Comparison of ENCODE assay signal across 10 mouse cellular contexts in the genomic region with DNA sequence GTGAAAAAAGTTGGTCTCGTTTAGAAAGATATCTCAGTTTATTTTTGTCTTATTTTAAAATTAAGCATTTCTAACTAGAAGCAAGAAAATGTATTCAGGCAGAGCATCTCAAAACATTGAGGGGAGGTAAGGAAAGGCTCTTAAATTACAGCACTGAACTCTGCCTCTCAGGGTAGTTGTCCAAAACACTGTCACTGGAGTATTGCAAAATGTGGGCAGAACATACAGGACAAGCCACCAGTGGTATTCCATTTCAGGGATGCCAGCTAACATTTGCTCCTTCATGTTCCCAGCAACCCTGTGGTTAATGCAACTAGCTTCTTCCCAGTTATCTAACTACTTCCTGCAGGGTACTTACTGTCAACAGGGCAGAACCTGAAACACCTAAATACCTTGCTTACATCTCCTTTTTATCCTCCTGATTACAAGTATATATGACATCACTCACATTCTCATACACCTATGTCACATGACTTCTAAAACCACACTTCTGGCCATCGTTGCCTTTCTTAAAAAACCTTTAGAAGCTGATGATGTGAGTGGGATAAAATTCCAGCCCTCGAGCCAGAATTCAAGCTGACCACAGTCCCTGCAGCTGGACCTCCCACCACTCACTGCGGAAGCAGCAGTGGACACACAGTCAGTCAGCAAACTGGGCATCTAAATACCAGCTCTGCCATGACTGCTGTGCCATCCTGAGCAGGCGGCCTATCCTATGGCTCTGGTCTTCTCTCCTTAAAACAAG. TPM values are rescaled to one million over a fixed set of nuclear protein-coding genes. Genes with fewer than 3 reads are reported as not detected.
DNase-seq lines count a peak whose midpoint lies in the region; ATAC-seq lines count a peak whose summit lies in the region.
"Had no signal": no experiment of that assay in that cellular context is flagged by ENCODE, and none has a peak within 500 bp of the region (broad histone marks: within the 10 kb centered on the region; RNA-seq: fewer than 3 reads in every experiment).

No protein-coding gene starts in this region.

- no peaks in the 10 kb centered on the region for H3K9me3 ChIP-seq in forebrain, embryonic 14.5 days (replicated peaks; ENCODE audit: control insufficient read depth, low read length)
- no peaks in the 10 kb centered on the region for H3K9me3 ChIP-seq in forebrain, embryonic 13.5 days (replicated peaks)
- no peaks in the 10 kb centered on the region for H3K9me3 ChIP-seq in embryonic facial prominence, embryonic 15.5 days (replicated peaks)
- no peaks in the 10 kb centered on the region for H3K9me3 ChIP-seq in liver, embryonic 13.5 days (replicated peaks)

- H3K27ac ChIP-seq in forebrain, embryonic 14.5 days (ENCODE audit: low read depth, low read length) = no peak overlapping the region
- no peak overlapping the region for H3K27ac ChIP-seq in forebrain, embryonic 13.5 days
- H3K27ac ChIP-seq in embryonic facial prominence, embryonic 15.5 days (replicated peaks) = no peak overlapping the region
- H3K27ac ChIP-seq in liver, embryonic 13.5 days = no peak overlapping the region

- no peaks in the 10 kb centered on the region for H3K27me3 ChIP-seq in forebrain, embryonic 14.5 days (replicated peaks; ENCODE audit: control insufficient read depth, insufficient read depth, low read length)
- peaks cover 3% of the 10 kb centered on the region; the same call in 1 of the 2 replicates for H3K27me3 ChIP-seq in forebrain, embryonic 13.5 days
- H3K27me3 ChIP-seq in embryonic facial prominence, embryonic 15.5 days = no peaks in the 10 kb centered on the region
- H3K27me3 ChIP-seq in liver, embryonic 13.5 days = peaks cover 14% of the 10 kb centered on the region; the same call in 1 of the 2 replicates

- H3K4me1 ChIP-seq in forebrain, embryonic 14.5 days (ENCODE audit: control insufficient read depth, insufficient read depth, low read length) = peaks cover 6% of the 10 kb centered on the region; the same call in 1 of the 2 replicates
- H3K4me1 ChIP-seq in forebrain, embryonic 13.5 days = peaks cover 11% of the 10 kb centered on the region
- H3K4me1 ChIP-seq in embryonic facial prominence, embryonic 15.5 days = peaks cover 28% of the 10 kb centered on the region
- peaks cover 29% of the 10 kb centered on the region for H3K4me1 ChIP-seq in liver, embryonic 13.5 days (replicated peaks)

- H3K4me3 ChIP-seq in forebrain, embryonic 14.5 days (ENCODE audit: low read depth, low read length) = no peak overlapping the region
- no peak overlapping the region for H3K4me3 ChIP-seq in forebrain, embryonic 13.5 days
- H3K4me3 ChIP-seq in embryonic facial prominence, embryonic 15.5 days (replicated peaks) = peak overlapping the region; percentile 9; the same call in 1 of the 2 replicates
- no peak overlapping the region for H3K4me3 ChIP-seq in liver, embryonic 13.5 days (replicated peaks)

- H3K4me2 ChIP-seq in forebrain, embryonic 14.5 days (ENCODE audit: low read length) = peak overlapping the region; percentile 6; the same call in 1 of the 2 replicates
- H3K4me2 ChIP-seq in forebrain, embryonic 13.5 days = no peak overlapping the region
- peak overlapping the region; percentile 73 for H3K4me2 ChIP-seq in embryonic facial prominence, embryonic 15.5 days (replicated peaks)
- H3K4me2 ChIP-seq in liver, embryonic 13.5 days = 0 out of 2 replicates have a peak overlapping the region, but pooled peaks have one; percentile 17

- no peak for DNase-seq in forebrain, embryonic 14.5 days (ENCODE audit: low spot score)
- peak; percentile 29 for DNase-seq in kidney, postnatal 10 days
- no peak for DNase-seq in kidney, adult 9 months
- DNase-seq in liver, embryonic 13.5 days = no peak
- DNase-seq in right cerebral cortex, postnatal 14 days = no peak
- DNase-seq in c-Kit-positive CD71-positive TER-119-positive erythroid progenitor cells, embryonic 14.5 days (ENCODE audit: low spot score) = no peak
- DNase-seq: midbrain, embryonic 14.5 days; thymus, adult 2 months had no signal

- WGBS in forebrain, embryonic 14.5 days = 83% methylated on average over 5 of the region's 5 CpGs
- WGBS in forebrain, embryonic 13.5 days = 87% methylated on average over 5 of the region's 5 CpGs
- WGBS in embryonic facial prominence, embryonic 15.5 days = 63% methylated on average over 5 of the region's 5 CpGs
- 68% methylated on average over 5 of the region's 5 CpGs for WGBS in liver, embryonic 13.5 days (ENCODE audit: insufficient replicate concordance)

- H3K9ac ChIP-seq in forebrain, embryonic 14.5 days (ENCODE audit: low read length) = no peak overlapping the region
- H3K9ac ChIP-seq in forebrain, embryonic 13.5 days = no peak overlapping the region
- no peak overlapping the region for H3K9ac ChIP-seq in embryonic facial prominence, embryonic 15.5 days
- no peak overlapping the region for H3K9ac ChIP-seq in liver, embryonic 13.5 days

- ATAC-seq in forebrain, embryonic 14.5 days = no peak
- no peak for ATAC-seq in forebrain, embryonic 13.5 days
- no peak for ATAC-seq in embryonic facial prominence, embryonic 15.5 days (ENCODE audit: insufficient number of reproducible peaks, low FRiP score, low TSS enrichment, low read depth)
- ATAC-seq in liver, embryonic 13.5 days (ENCODE audit: low read depth) = no peak

- no peaks in the 10 kb centered on the region for H3K36me3 ChIP-seq in forebrain, embryonic 14.5 days (ENCODE audit: control insufficient read depth, insufficient read depth, low read length)
- H3K36me3 ChIP-seq in forebrain, embryonic 13.5 days (ENCODE audit: poor library complexity, severe bottlenecking) = no peaks in the 10 kb centered on the region
- no peaks in the 10 kb centered on the region for H3K36me3 ChIP-seq in embryonic facial prominence, embryonic 15.5 days
- H3K36me3 ChIP-seq in liver, embryonic 13.5 days = no peaks in the 10 kb centered on the region

RNA-seq across cellular contexts. Expression of gene St5, which starts 33.8 kb away (rescaled TPM):
- polyA plus RNA-seq in forebrain, embryonic 14.5 days (2014; fragmentation: Nextera tagmentation; extraction: Ambion mirVana) = 10.3 and 11.0 TPM in 2 replicates
- 12.0 and 13.0 TPM in 2 replicates for polyA plus RNA-seq in forebrain, embryonic 13.5 days (2015; fragmentation: Nextera tagmentation; extraction: Ambion mirVana)
- 49.8 and 52.4 TPM in 2 replicates for polyA plus RNA-seq in embryonic facial prominence, embryonic 15.5 days (2015; fragmentation: Nextera tagmentation; extraction: Ambion mirVana)
- 16.5 and 20.3 TPM in 2 replicates for polyA plus RNA-seq in liver, embryonic 13.5 days (2015; fragmentation: Nextera tagmentation; extraction: Ambion mirVana)

RNA-seq across cellular contexts. Expression of gene Akip1, which starts 33.9 kb away (rescaled TPM):
- 15.1 and 18.5 TPM in 2 replicates for polyA plus RNA-seq in forebrain, embryonic 14.5 days (2014; fragmentation: Nextera tagmentation; extraction: Ambion mirVana)
- polyA plus RNA-seq in forebrain, embryonic 13.5 days (2015; fragmentation: Nextera tagmentation; extraction: Ambion mirVana) = 17.0 and 18.1 TPM in 2 replicates
- 40.9 and 44.8 TPM in 2 replicates for polyA plus RNA-seq in embryonic facial prominence, embryonic 15.5 days (2015; fragmentation: Nextera tagmentation; extraction: Ambion mirVana)
- 51.9 and 53.3 TPM in 2 replicates for polyA plus RNA-seq in liver, embryonic 13.5 days (2015; fragmentation: Nextera tagmentation; extraction: Ambion mirVana)

RNA-seq across cellular contexts. Expression of gene BC051019, which starts 54.1 kb away (rescaled TPM):
- polyA plus RNA-seq in forebrain, embryonic 14.5 days (2014; fragmentation: Nextera tagmentation; extraction: Ambion mirVana) = 0.26 and 0.55 TPM in 2 replicates
- polyA plus RNA-seq in forebrain, embryonic 13.5 days (2015; fragmentation: Nextera tagmentation; extraction: Ambion mirVana) = 0.31 and 0.37 TPM in 2 replicates
- 7.4 and 14.7 TPM in 2 replicates for polyA plus RNA-seq in embryonic facial prominence, embryonic 15.5 days (2015; fragmentation: Nextera tagmentation; extraction: Ambion mirVana)
- polyA plus RNA-seq in liver, embryonic 13.5 days (2015; fragmentation: Nextera tagmentation; extraction: Ambion mirVana) = 0.07 and 0.08 TPM in 2 replicates
- polyA plus RNA-seq: midbrain, embryonic 14.5 days had no signal
